Mouse (Mus musculus): ENCODE measurements at regions not wholly inside any gene's neighbourhood (a gene's known extent, or its start where the extent isn't known, plus 50 kb on each side); places are given as distances from the start of the nearest gene placed in this dataset.

GRCm38 (mm10) chr3:52535411-52536021, 267.4 kb downstream of the Foxo1 start:
- TF ChIP-seq CTCF (IDR thresholded peaks at IDR 0.05; ENCODE audit: borderline replicate concordance, extremely low read depth, insufficient read depth, insufficient read length) (no peak), POLR2A (IDR thresholded peaks at IDR 0.05; ENCODE audit: borderline replicate concordance, extremely low read depth, insufficient read depth, insufficient read length, poor library complexity, severe bottlenecking) (no peak)
